Mouse (Mus musculus) CH12.LX (cell line): ENCODE measurements around the gene Hand2. TPM values are rescaled to one million over a fixed set of nuclear protein-coding genes. Genes with fewer than 3 reads are reported as not detected.

Experiments
- DNase-seq: peaks from one replicate; pipeline ENCODE4 v3.0.0-alpha.2; 2013; ENCODE audit errors: extremely low read depth
- H3K27ac ChIP-seq: 2 replicates; pipeline ENCODE4 v1.5.1; 2012; ENCODE audit warnings: low read depth, mild to moderate bottlenecking, control low read depth, moderate library complexity; ENCODE audit not compliant: insufficient read depth
- H3K27me3 ChIP-seq: replicated peaks from 2 replicates; pipeline ENCODE3; 2012; ENCODE audit warnings: inconsistent platforms
- H3K36me3 ChIP-seq, 2 experiments: replicated peaks in 1 of 2; 2 replicates each; pipeline versions ENCODE3 to v1.6.1; 2012; ENCODE audit warnings: inconsistent platforms in 1 of 2, low read length in 1 of 2, mild to moderate bottlenecking in 1 of 2, mixed read lengths in 1 of 2, moderate library complexity in 1 of 2; ENCODE audit not compliant: control insufficient read depth in 1 of 2, insufficient read depth in 1 of 2
- H3K4me1 ChIP-seq, 2 experiments: 2 replicates each; pipeline ENCODE4 v1.6.1; 2012; ENCODE audit warnings: inconsistent platforms in 1 of 2, moderate library complexity in 1 of 2; ENCODE audit not compliant: insufficient read depth in 2 of 2, control insufficient read depth in 1 of 2
- H3K4me2 ChIP-seq: 2 replicates; pipeline ENCODE4 v1.6.1; 2012; ENCODE audit warnings: low read depth, mild to moderate bottlenecking, control low read depth; ENCODE audit not compliant: poor library complexity, insufficient read depth, severe bottlenecking
- H3K4me3 ChIP-seq, 3 experiments: fragments of 150-350 bp in 1 of 3; sonication (generic) in 1 of 3; replicated peaks in 1 of 3; 2 replicates each; pipeline versions ENCODE3 to v1.5.1; 2011 to 2012; ENCODE audit warnings: low read depth in 2 of 3, low read length in 2 of 3, mild to moderate bottlenecking in 2 of 3, moderate library complexity in 2 of 3, control low read depth in 1 of 3, improper control_type of control experiment in 1 of 3, inconsistent platforms in 1 of 3, mixed read lengths in 1 of 3; ENCODE audit not compliant: poor library complexity in 1 of 3
- H3K79me2 ChIP-seq: replicated peaks from 2 replicates; pipeline ENCODE4 v1.6.1; 2012; ENCODE audit warnings: mild to moderate bottlenecking, moderate library complexity; ENCODE audit not compliant: control insufficient read depth, poor library complexity, insufficient read depth, severe bottlenecking; ENCODE audit errors: extremely low read depth
- H3K9ac ChIP-seq: 2 replicates; pipeline ENCODE4 v1.6.1; 2012; ENCODE audit warnings: low read depth, mild to moderate bottlenecking, control low read depth, moderate library complexity; ENCODE audit not compliant: insufficient read depth
- H3K9me3 ChIP-seq: replicated peaks from 2 replicates; pipeline ENCODE3; 2012; ENCODE audit warnings: low read length, inconsistent platforms, mixed read lengths
- E2F4 ChIP-seq: IDR thresholded peaks from 2 replicates; pipeline ENCODE4 v1.6.1; 2011; ENCODE audit warnings: low read depth, low read length, improper control_type of control experiment; ENCODE audit not compliant: insufficient replicate concordance
- EP300 ChIP-seq: IDR thresholded peaks from 2 replicates; pipeline ENCODE4 v1.6.1; 2011; ENCODE audit warnings: low read length, improper control_type of control experiment
- ETS1 ChIP-seq: conservative IDR thresholded peaks from 2 replicates; pipeline ENCODE4 v1.6.1; 2012; ENCODE audit warnings: low read depth, mild to moderate bottlenecking, inconsistent platforms, low read length, improper control_type of control experiment, moderate library complexity
- IRF4 ChIP-seq: IDR thresholded peaks from 2 replicates; pipeline ENCODE4 v1.6.1; 2014; ENCODE audit warnings: low read depth, mild to moderate bottlenecking, inconsistent platforms, low read length, improper control_type of control experiment
- JUN ChIP-seq: IDR thresholded peaks from 2 replicates; pipeline ENCODE4 v1.6.1; 2011; ENCODE audit warnings: low read depth, mild to moderate bottlenecking, low read length, improper control_type of control experiment, moderate library complexity; ENCODE audit not compliant: insufficient read depth
- MAFK ChIP-seq: IDR thresholded peaks from 2 replicates; pipeline ENCODE4 v1.6.1; 2011; ENCODE audit warnings: low read length, improper control_type of control experiment; ENCODE audit not compliant: insufficient replicate concordance
- MAX ChIP-seq: IDR thresholded peaks from 2 replicates; pipeline ENCODE4 v1.6.1; 2011; ENCODE audit warnings: low read length, improper control_type of control experiment
- MAZ ChIP-seq: IDR thresholded peaks from 2 replicates; pipeline ENCODE4 v1.6.1; 2012; ENCODE audit warnings: low read depth, mild to moderate bottlenecking, inconsistent platforms, low read length, improper control_type of control experiment, moderate library complexity
- MEF2A ChIP-seq: IDR thresholded peaks from 2 replicates; pipeline ENCODE4 v1.6.1; 2014; ENCODE audit warnings: low read depth, mild to moderate bottlenecking, inconsistent platforms, low read length, improper control_type of control experiment, borderline replicate concordance
- NELFE ChIP-seq: IDR thresholded peaks from 2 replicates; pipeline ENCODE4 v1.6.1; 2011; ENCODE audit warnings: low read depth, low read length, improper control_type of control experiment
- PAX5 ChIP-seq: IDR thresholded peaks from 2 replicates; pipeline ENCODE4 v1.6.1; 2012; ENCODE audit warnings: low read length, inconsistent platforms, mixed read lengths
- POLR2A ChIP-seq: IDR thresholded peaks from 2 replicates; pipeline ENCODE4 v1.6.1; 2011; ENCODE audit warnings: low read depth, mild to moderate bottlenecking, improper control_type of control experiment, low read length
- RCOR1 ChIP-seq: conservative IDR thresholded peaks from 2 replicates; pipeline ENCODE4 v1.6.1; 2012; ENCODE audit warnings: low read depth, mild to moderate bottlenecking, inconsistent platforms, low read length, improper control_type of control experiment
- TCF12 ChIP-seq: IDR thresholded peaks from 2 replicates; pipeline ENCODE4 v1.6.1; 2014; ENCODE audit warnings: low read depth, mild to moderate bottlenecking, inconsistent platforms, low read length, improper control_type of control experiment
- UBTF ChIP-seq: IDR thresholded peaks from 2 replicates; pipeline ENCODE4 v1.6.1; 2012; ENCODE audit warnings: low read depth, mild to moderate bottlenecking, inconsistent platforms, low read length, improper control_type of control experiment, moderate library complexity
- USF2 ChIP-seq: conservative IDR thresholded peaks from 2 replicates; pipeline ENCODE4 v1.6.1; 2011; ENCODE audit warnings: low read depth, low read length, improper control_type of control experiment
- ZMIZ1 ChIP-seq: IDR thresholded peaks from 2 replicates; pipeline ENCODE4 v1.6.1; 2012; ENCODE audit warnings: low read depth, mild to moderate bottlenecking, inconsistent platforms, low read length, improper control_type of control experiment
- ZNF384 ChIP-seq: IDR thresholded peaks from 2 replicates; pipeline ENCODE4 v1.6.1; 2012; ENCODE audit warnings: low read depth, low read length, improper control_type of control experiment, inconsistent platforms
- dilution Hi-C: fragments of 300-500 bp; cut with MboI; formaldehyde crosslinking; loops from 2 replicates; pipeline ENCODE4 v1.14.3; 2020; ENCODE audit warnings: low sequenced_read_pairs; ENCODE audit not compliant: extremely low pct_unique_long_range_greater_than_20kb, extremely low pct_ligation_motif_present
- in situ Hi-C: fragments of 300-500 bp; cut with MboI; formaldehyde crosslinking; loops from 3 replicates; pipeline ENCODE4 v1.14.3; 2019; ENCODE audit warnings: low sequenced_read_pairs, low pct_ligation_motif_present, low pct_unique_long_range_greater_than_20kb, mixed read lengths
- polyA plus RNA-seq: library from polyadenylated mRNA; unstranded; fragments of >175 nt; gene quantifications from 2 replicates; pipeline ENCODE4 v1.2.1, GENCODE M21; 2012; ENCODE audit warnings: low read depth; ENCODE audit not compliant: insufficient read length
- total RNA-seq, 2 experiments: library from RNA; depleted of rRNA; stranded (reverse); fragments of 300-350 nt in 1 of 2; fragments of >200 nt in 1 of 2; gene quantifications; 2 replicates each; pipeline ENCODE4 v1.2.3; 2012 to 2014

Gene Hand2
- total and polyA plus RNA-seq, 3 experiments, result not detected

GRCm38 (mm10) chr8:57306441-57306840 is 14.3 kb upstream of the Hand2 start:
- Histone ChIP-seq H3K4me2 (no peak overlapping the region), H3K4me1 (peaks cover 0 to 11% of the 10 kb centered on the region in 2 experiments; a peak in 1 of 4 replicates), H3K79me2 (no peaks in the 10 kb centered on the region), H3K4me3 (no peak overlapping the region), H3K9me3 (no peaks in the 10 kb centered on the region), H3K36me3 (no peaks in the 10 kb centered on the region), H3K9ac (no peak overlapping the region), H3K27ac (no peak overlapping the region), H3K27me3 (no peaks in the 10 kb centered on the region)
- in situ Hi-C loops (no loop called here), dilution Hi-C loops (no loop called here)
- no peak for TF ChIP-seq NELFE
- no peak for TF ChIP-seq ETS1
- no peak for TF ChIP-seq RCOR1
- no peak for TF ChIP-seq MAZ
- TF ChIP-seq MAX, result no peak
- no peak for TF ChIP-seq ZMIZ1
- no peak for TF ChIP-seq USF2
- DNase-seq, result no peak

- dilution Hi-C loops, result no loop called here
Measured at GRCm38 (mm10) chr8:57309844-57310485, 10.8 kb upstream of the Hand2 start.

More at GRCm38 (mm10) chr8:57309844-57310485, 10.8 kb upstream of the Hand2 start:
- H3K9me3 ChIP-seq, result no peaks in the 10 kb centered on the region
- no peak overlapping the region for H3K27ac ChIP-seq
- no peak overlapping the region for H3K4me2 ChIP-seq
- no peaks in the 10 kb centered on the region for H3K79me2 ChIP-seq
- H3K4me3 ChIP-seq, result no peak overlapping the region
- H3K27me3 ChIP-seq, result no peaks in the 10 kb centered on the region
- TF ChIP-seq PAX5 (no peak), TCF12 (no peak), UBTF (no peak), IRF4 (peak; percentile 54; the same call in 1 of the 2 replicates), E2F4 (no peak), POLR2A (no peak), MEF2A (no peak), MAFK (no peak), JUN (no peak), ZNF384 (peak; percentile 74), EP300 (peak; percentile 75)
- in situ Hi-C loops, result no loop called here
- H3K4me1 ChIP-seq, result peaks cover 0 to 11% of the 10 kb centered on the region in 2 experiments; a peak in 1 of 4 replicates
- DNase-seq, result peak; percentile 37
- H3K36me3 ChIP-seq, result no peaks in the 10 kb centered on the region
- H3K9ac ChIP-seq, result no peak overlapping the region
